Mouse (Mus musculus): ENCODE measurements around the gene Sftpd.

- TF ChIP-seq CTCF (IDR thresholded peaks at IDR 0.05; ENCODE audit: insufficient read depth, low read depth, low read length) = no peak
- no peak for TF ChIP-seq POLR2A (IDR thresholded peaks at IDR 0.05; ENCODE audit: insufficient read depth, low read depth, low read length)
Measured at GRCm38 (mm10) chr14:41146922-41147321, 38.0 kb downstream of the Sftpd start.
